Mouse (Mus musculus) MEL (cell line): ENCODE results near the gene Fcgr1.

Experiments used
- CTCF ChIP-seq, 3 experiments: IDR thresholded peaks in 2 of 3; conservative IDR thresholded peaks in 1 of 3; 2 replicates each; pipeline ENCODE4 v1.5.1; 2011 to 2012; ENCODE audit warnings: low read length in 3 of 3, low read depth in 2 of 3, mild to moderate bottlenecking in 2 of 3, improper control_type of control experiment in 1 of 3, inconsistent platforms in 1 of 3, mixed read lengths in 1 of 3, moderate library complexity in 1 of 3; ENCODE audit not compliant: control insufficient read depth in 1 of 3, insufficient read depth in 1 of 3, poor library complexity in 1 of 3, severe bottlenecking in 1 of 3
- GATA1 ChIP-seq: IDR thresholded peaks from 2 replicates; pipeline ENCODE4 v1.6.1; 2011; ENCODE audit warnings: low read depth, low read length, improper control_type of control experiment
- MAFK ChIP-seq: IDR thresholded peaks from 2 replicates; pipeline ENCODE4 v1.6.1; 2011; ENCODE audit warnings: low read depth, mild to moderate bottlenecking, low read length, improper control_type of control experiment, borderline replicate concordance
- MAX ChIP-seq: IDR thresholded peaks from 2 replicates; pipeline ENCODE4 v1.6.1; 2011; ENCODE audit warnings: low read length, improper control_type of control experiment
- MYB ChIP-seq: IDR thresholded peaks from 2 replicates; pipeline ENCODE4 v1.6.1; 2011; ENCODE audit warnings: mild to moderate bottlenecking, low read depth, low read length, improper control_type of control experiment
- POLR2A ChIP-seq, 2 experiments: IDR thresholded peaks; 2 replicates each; pipeline ENCODE4 v1.6.1; 2011 to 2012; ENCODE audit warnings: low read length in 2 of 2, mild to moderate bottlenecking in 2 of 2, control low read depth in 1 of 2, improper control_type of control experiment in 1 of 2, low read depth in 1 of 2, moderate library complexity in 1 of 2; ENCODE audit not compliant: control insufficient read depth in 1 of 2, insufficient read depth in 1 of 2, poor library complexity in 1 of 2
- SIN3A ChIP-seq: IDR thresholded peaks from 2 replicates; pipeline ENCODE4 v1.6.1; 2012; ENCODE audit warnings: low read length, improper control_type of control experiment, inconsistent platforms
- SMC3 ChIP-seq: IDR thresholded peaks from 2 replicates; pipeline ENCODE4 v1.6.1; 2011; ENCODE audit warnings: low read depth, low read length, improper control_type of control experiment
- TBP ChIP-seq: IDR thresholded peaks from 2 replicates; pipeline ENCODE4 v1.8.0; 2011; ENCODE audit warnings: low read depth, low read length, improper control_type of control experiment
- TCF12 ChIP-seq: IDR thresholded peaks from 2 replicates; pipeline ENCODE4 v1.6.1; 2014; ENCODE audit warnings: low read depth, mild to moderate bottlenecking, inconsistent platforms, low read length, improper control_type of control experiment, moderate library complexity
- ZC3H11A ChIP-seq: IDR thresholded peaks from 2 replicates; pipeline ENCODE4 v1.6.1; 2012; ENCODE audit warnings: low read depth, mild to moderate bottlenecking, inconsistent platforms, low read length, improper control_type of control experiment

DNA sequence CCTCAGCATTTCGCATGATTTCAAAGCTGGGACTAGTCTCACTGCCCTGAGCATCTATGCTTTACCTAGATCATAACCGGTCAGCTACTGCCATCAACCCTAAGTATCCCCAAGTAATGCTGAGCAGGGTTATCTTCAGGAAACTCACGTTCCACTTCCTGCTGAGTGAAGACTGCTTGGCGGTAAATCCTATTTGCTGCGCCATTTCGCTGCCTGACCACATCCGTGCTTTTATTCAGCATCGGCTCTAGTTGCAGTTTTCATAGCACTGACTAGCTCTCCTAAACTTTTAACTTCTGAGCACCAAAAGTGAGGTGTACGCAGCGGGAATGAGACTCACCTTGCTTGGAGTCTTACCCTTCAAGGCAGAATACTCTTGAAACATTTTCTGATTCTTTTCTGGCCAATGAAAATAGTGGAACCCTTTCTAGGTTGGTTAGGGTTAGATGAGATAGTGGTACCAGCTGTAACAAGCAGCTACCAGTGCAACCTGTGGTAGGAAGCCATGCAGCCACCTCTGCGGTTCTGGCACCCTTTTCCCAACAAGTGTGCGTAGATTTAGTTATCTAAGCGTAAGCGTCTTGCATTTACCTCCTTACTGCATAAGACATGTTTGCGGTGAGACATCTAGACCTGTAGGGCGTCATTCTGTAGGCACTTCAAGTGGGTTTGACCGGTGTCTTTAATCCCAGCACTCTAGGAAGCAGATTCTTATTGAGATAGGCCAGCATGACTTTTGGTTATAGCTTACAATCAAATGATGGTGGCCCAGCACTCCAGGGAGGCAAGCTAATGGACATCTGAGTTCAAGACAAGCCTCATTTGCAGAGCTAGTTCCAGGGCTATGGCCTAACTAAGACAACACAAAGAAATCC, 19.9 kb downstream of the Fcgr1 start:
- TF ChIP-seq TBP: no peak
- TF ChIP-seq ZC3H11A: no peak
- TF ChIP-seq POLR2A (IDR thresholded peaks at IDR 0.05; ENCODE audit: control insufficient read depth in 1 of 2, insufficient read depth in 1 of 2, low read depth in 1 of 2, low read length in 2 of 2, poor library complexity in 1 of 2): no peak
- no peak for TF ChIP-seq CTCF (IDR thresholded peaks at IDR 0.05 in 2 of 3, conservative IDR thresholded peaks at IDR 0.05 in 1 of 3; ENCODE audit: control insufficient read depth in 1 of 3, insufficient read depth in 1 of 3, low read depth in 2 of 3, low read length in 3 of 3, poor library complexity in 1 of 3, severe bottlenecking in 1 of 3)
- TF ChIP-seq TCF12: no peak
- no peak for TF ChIP-seq SMC3
- TF ChIP-seq MAFK: no peak
- TF ChIP-seq GATA1: no peak
- no peak for TF ChIP-seq SIN3A
- no peak for TF ChIP-seq MAX
- no peak for TF ChIP-seq MYB
